8 mouse cellular contexts compared by ENCODE assay signal in genomic region chr17:35359470-35359862, GRCm38 (mm10). TPM values are rescaled to one million over a fixed set of nuclear protein-coding genes. Genes with fewer than 3 reads are reported as not detected.
DNase-seq lines count a peak whose midpoint lies in the region; ATAC-seq and TF ChIP-seq lines count a peak whose summit lies in the region.

No protein-coding gene starts in this region.

- peak overlapping the region; percentile 70 for H3K4me2 ChIP-seq in lung, embryonic 16.5 days (ENCODE audit: low read depth, low read length)
- peak overlapping the region; percentile 68 for H3K4me2 ChIP-seq in forebrain, embryonic 13.5 days
- peak overlapping the region; percentile 74 for H3K4me2 ChIP-seq in limb, embryonic 13.5 days (replicated peaks)

- H3K27me3 ChIP-seq in lung, embryonic 16.5 days (ENCODE audit: control insufficient read depth, insufficient read depth, low read depth, low read length): no peaks in the 10 kb centered on the region
- H3K27me3 ChIP-seq in forebrain, embryonic 13.5 days: peaks cover 18% of the 10 kb centered on the region
- H3K27me3 ChIP-seq in limb, embryonic 13.5 days: peaks cover 30% of the 10 kb centered on the region
- H3K27me3 ChIP-seq in small intestine, adult 2 months (ENCODE audit: control insufficient read depth, insufficient read depth, low read length): no peaks in the 10 kb centered on the region

- no peak for DNase-seq in lung, postnatal 10 days
- DNase-seq in urinary bladder, postnatal 10 days (ENCODE audit: low spot score): no peak
- no peak for DNase-seq in urinary bladder, postnatal 4 days (ENCODE audit: low spot score in 2 of 2)
- DNase-seq in retina, postnatal 1 day: no peak

- no peak for TF ChIP-seq POLR2A in small intestine, adult 2 months (IDR thresholded peaks at IDR 0.05; ENCODE audit: low read depth, low read length)

- WGBS in lung, embryonic 16.5 days: 26% methylated on average over 21 of the region's 21 CpGs
- WGBS in forebrain, embryonic 13.5 days: 20% methylated on average over 21 of the region's 21 CpGs
- 15% methylated on average over 21 of the region's 21 CpGs for WGBS in limb, embryonic 13.5 days
- WGBS in small intestine, adult 2 months: 21% methylated on average over 21 of the region's 21 CpGs

- peak overlapping the region; percentile 40 for H3K4me3 ChIP-seq in lung, embryonic 16.5 days (ENCODE audit: low read length)
- H3K4me3 ChIP-seq in forebrain, embryonic 13.5 days: peak overlapping the region; percentile 35
- peak overlapping the region; percentile 43 for H3K4me3 ChIP-seq in limb, embryonic 13.5 days
- peak overlapping the region; percentile 78 for H3K4me3 ChIP-seq in small intestine, adult 2 months (ENCODE audit: low read depth, low read length)

- TF ChIP-seq CTCF in small intestine, adult 2 months (IDR thresholded peaks at IDR 0.05; ENCODE audit: extremely low read depth, insufficient read length, insufficient replicate concordance, low read depth, low read length): no peak

- no peak for ATAC-seq in lung, embryonic 16.5 days (ENCODE audit: low read depth)
- ATAC-seq in forebrain, embryonic 13.5 days: no peak
- no peak for ATAC-seq in limb, embryonic 13.5 days (ENCODE audit: low FRiP score, low read depth)

- no peak overlapping the region for H3K27ac ChIP-seq in lung, embryonic 16.5 days (ENCODE audit: low read length)
- H3K27ac ChIP-seq in forebrain, embryonic 13.5 days: no peak overlapping the region
- no peak overlapping the region for H3K27ac ChIP-seq in limb, embryonic 13.5 days
- peak overlapping the region; percentile 63 for H3K27ac ChIP-seq in small intestine, adult 2 months (ENCODE audit: insufficient read depth, low read depth, low read length)

- peak overlapping the region; percentile 48 for H3K9ac ChIP-seq in lung, embryonic 16.5 days (ENCODE audit: low read length)
- peak overlapping the region; percentile 46; the same call in 1 of the 2 replicates for H3K9ac ChIP-seq in forebrain, embryonic 13.5 days
- peak overlapping the region; percentile 61 for H3K9ac ChIP-seq in limb, embryonic 13.5 days

- H3K9me3 ChIP-seq in lung, embryonic 16.5 days (ENCODE audit: control insufficient read depth, low read length): no peaks in the 10 kb centered on the region
- peaks cover 12% of the 10 kb centered on the region; the same call in 1 of the 2 replicates for H3K9me3 ChIP-seq in forebrain, embryonic 13.5 days (replicated peaks)
- H3K9me3 ChIP-seq in limb, embryonic 13.5 days: peaks cover 8% of the 10 kb centered on the region

- no peaks in the 10 kb centered on the region for H3K4me1 ChIP-seq in lung, embryonic 16.5 days (replicated peaks; ENCODE audit: control insufficient read depth, insufficient read depth, low read length)
- H3K4me1 ChIP-seq in forebrain, embryonic 13.5 days: peaks cover 8% of the 10 kb centered on the region
- H3K4me1 ChIP-seq in limb, embryonic 13.5 days: peaks cover 9% of the 10 kb centered on the region; the same call in 1 of the 2 replicates
- peaks cover 11% of the 10 kb centered on the region for H3K4me1 ChIP-seq in small intestine, adult 2 months (ENCODE audit: control insufficient read depth, insufficient read depth, insufficient read length, low read length)

- no peaks in the 10 kb centered on the region for H3K36me3 ChIP-seq in lung, embryonic 16.5 days (ENCODE audit: control insufficient read depth, insufficient read depth, low read length)
- no peaks in the 10 kb centered on the region for H3K36me3 ChIP-seq in forebrain, embryonic 13.5 days (ENCODE audit: poor library complexity, severe bottlenecking)
- H3K36me3 ChIP-seq in limb, embryonic 13.5 days: no peaks in the 10 kb centered on the region
- peaks cover 4% of the 10 kb centered on the region; the same call in 1 of the 2 replicates for H3K36me3 ChIP-seq in small intestine, adult 2 months (ENCODE audit: control insufficient read depth, insufficient read depth, low read length)

RNA-seq across cellular contexts. Expression of gene H2-Q2, which starts 17.4 kb away (rescaled TPM):
- 6.5 and 7.0 TPM in 2 replicates for polyA plus RNA-seq in lung, embryonic 16.5 days (2015; fragmentation: Nextera tagmentation; extraction: Ambion mirVana)
- 0.14 and 0.15 TPM in 2 replicates for polyA plus RNA-seq in forebrain, embryonic 13.5 days (2015; fragmentation: Nextera tagmentation; extraction: Ambion mirVana)
- polyA plus RNA-seq in limb, embryonic 13.5 days (2015; fragmentation: Nextera tagmentation; extraction: Ambion mirVana): 0.69 and 0.89 TPM in 2 replicates
- 554 and 1,052 TPM in 2 replicates for polyA plus RNA-seq in small intestine, adult 2 months (2012; rRNA removed)

RNA-seq across cellular contexts. Expression of gene H2-Q4, which starts 20.0 kb away (rescaled TPM):
- polyA plus RNA-seq in lung, embryonic 16.5 days (2015; fragmentation: Nextera tagmentation; extraction: Ambion mirVana): 5.9 and 6.5 TPM in 2 replicates
- polyA plus RNA-seq in forebrain, embryonic 13.5 days (2015; fragmentation: Nextera tagmentation; extraction: Ambion mirVana): 0.89 and 1.2 TPM in 2 replicates
- 4.6 and 5.1 TPM in 2 replicates for polyA plus RNA-seq in limb, embryonic 13.5 days (2015; fragmentation: Nextera tagmentation; extraction: Ambion mirVana)
- polyA plus RNA-seq in small intestine, adult 2 months (2012; rRNA removed): 60.9 and 159 TPM in 2 replicates

RNA-seq across cellular contexts. Expression of gene H2-Q1, which starts 39.3 kb away (rescaled TPM):
- polyA plus RNA-seq in lung, embryonic 16.5 days (2015; fragmentation: Nextera tagmentation; extraction: Ambion mirVana): 0.24 and 0.38 TPM in 2 replicates
- not detected in 2 replicates for polyA plus RNA-seq in forebrain, embryonic 13.5 days (2015; fragmentation: Nextera tagmentation; extraction: Ambion mirVana)
- polyA plus RNA-seq in limb, embryonic 13.5 days (2015; fragmentation: Nextera tagmentation; extraction: Ambion mirVana): 0.09 and 0.31 TPM in 2 replicates
- 36.3 and 83.4 TPM in 2 replicates for polyA plus RNA-seq in small intestine, adult 2 months (2012; rRNA removed)

Comparison
In these comparisons a context has a peak if more than half of its experiments do, and no peak if none do; other contexts are left out.
1. RNA of gene H2-Q2, which starts 17.4 kb away (polyA plus RNA-seq): 554 to 1,052 TPM in small intestine, adult 2 months; 6.5 to 7.0 TPM in lung, embryonic 16.5 days, 0.69 to 0.89 TPM in limb, embryonic 13.5 days and 0.14 to 0.15 TPM in forebrain, embryonic 13.5 days; every median in the first group is over 10 times any median in the second.
2. RNA of gene H2-Q1, which starts 39.3 kb away (polyA plus RNA-seq): 36.3 to 83.4 TPM in small intestine, adult 2 months; 0.24 to 0.38 TPM in lung, embryonic 16.5 days, 0.09 to 0.31 TPM in limb, embryonic 13.5 days and not detected in forebrain, embryonic 13.5 days; every median in the first group is over 10 times any median in the second.
3. Peak in every context shown above with its lines, with median percentiles within 50 percentile points of each other: H3K4me2 ChIP-seq, H3K4me3 ChIP-seq and H3K9ac ChIP-seq.